Mouse (Mus musculus) embryo, embryonic 9.5 days (tissue): ENCODE measurements around the gene Vpreb3.

Experiments used
- DNase-seq: peaks from one replicate; pipeline ENCODE4 v3.0.0-alpha.2; 2017; ENCODE audit errors: extremely low spot score

Gene Vpreb3

GRCm38 (mm10) chr10:75932081-75932678 is 10.7 kb upstream of the Vpreb3 start:
- DNase-seq = peak; percentile 82

- no peak for DNase-seq
Measured at GRCm38 (mm10) chr10:75932891-75933290, 10.0 kb upstream of the Vpreb3 start, which contains the start of gene Chchd10. Gene Chchd10, plus strand, starts transcription at chr10:75933130.

GRCm38 (mm10) chr10:75934991-75935390 is 7.9 kb upstream of the Vpreb3 start:
- no peak for DNase-seq

GRCm38 (mm10) chr10:75935680-75936541 is 6.9 kb upstream of the Vpreb3 start, which contains the start of gene Mmp11:
Gene Mmp11, minus strand, starts transcription at chr10:75936496.
- DNase-seq = peak; percentile 83

GRCm38 (mm10) chr10:75936909-75937667 is 5.8 kb upstream of the Vpreb3 start:
- no peak for DNase-seq

GRCm38 (mm10) chr10:75937851-75938643 is 4.8 kb upstream of the Vpreb3 start:
- DNase-seq = no peak

GRCm38 (mm10) chr10:75939481-75940234 is 3.2 kb upstream of the Vpreb3 start:
- no peak for DNase-seq

- no peak for DNase-seq
Measured at GRCm38 (mm10) chr10:75940520-75940919, 2.3 kb upstream of the Vpreb3 start, which contains the start of gene Gm867. Gene Gm867, minus strand, starts transcription at chr10:75940672.

GRCm38 (mm10) chr10:75941042-75941824 is 1.6 kb upstream of the Vpreb3 start:
- DNase-seq = no peak

GRCm38 (mm10) chr10:75944066-75944772 is 1.4 kb downstream of the Vpreb3 start:
- DNase-seq = no peak

- DNase-seq = no peak
Measured at GRCm38 (mm10) chr10:75945213-75945612, 2.4 kb downstream of the Vpreb3 start.

- DNase-seq = no peak
Measured at GRCm38 (mm10) chr10:75945896-75946295, 3.0 kb downstream of the Vpreb3 start.

GRCm38 (mm10) chr10:75948079-75948478 is 5.2 kb downstream of the Vpreb3 start:
- DNase-seq = no peak

- DNase-seq = no peak
Measured at GRCm38 (mm10) chr10:75949053-75950045, 6.5 kb downstream of the Vpreb3 start.

GRCm38 (mm10) chr10:75950791-75951210 is 7.9 kb downstream of the Vpreb3 start:
- peak; percentile 61 for DNase-seq

- peak; percentile 62 for DNase-seq
Measured at GRCm38 (mm10) chr10:75951424-75952050, 8.7 kb downstream of the Vpreb3 start.

- DNase-seq = no peak
Measured at GRCm38 (mm10) chr10:75954381-75954811, 11.5 kb downstream of the Vpreb3 start, which contains the start of gene Gm5134. Gene Gm5134, plus strand, starts transcription at chr10:75954514.
